Mouse (Mus musculus) liver, embryonic 13.5 days (tissue): ENCODE data around the gene Rapgefl1. TPM values are rescaled to one million over a fixed set of nuclear protein-coding genes. Genes with fewer than 3 reads are reported as not detected.
A peak's percentile ranks its signal among the peaks of the same experiment; 100 is the strongest.

ENCODE experiments used
- ATAC-seq: fragments of 200-750 bp; cut with Nextera tagmentation; 2 replicates; pipeline ENCODE4 v1.8.0; 2017; ENCODE audit warnings: low read depth, mild to moderate bottlenecking, moderate number of reproducible peaks, moderate library complexity
- DNase-seq: peaks from one replicate; pipeline ENCODE4 v3.0.0; 2022
- H3K27ac ChIP-seq: fragments of 300-500 bp; sonication (generic); 2 replicates; pipeline ENCODE4 v1.5.1; 2015; ENCODE audit warnings: moderate library complexity, mild to moderate bottlenecking, inconsistent platforms
- H3K27me3 ChIP-seq: fragments of 300-500 bp; sonication (generic); 2 replicates; pipeline ENCODE4 v1.6.1; 2015; ENCODE audit warnings: mild to moderate bottlenecking, inconsistent platforms
- H3K36me3 ChIP-seq: fragments of 300-500 bp; sonication (generic); 2 replicates; pipeline ENCODE4 v1.6.1; 2015; ENCODE audit warnings: mild to moderate bottlenecking, inconsistent platforms
- H3K4me1 ChIP-seq: fragments of 300-500 bp; sonication (generic); replicated peaks from 2 replicates; pipeline ENCODE4 v1.6.1; 2015; ENCODE audit warnings: inconsistent platforms
- H3K4me2 ChIP-seq: fragments of 300-500 bp; sonication (generic); 2 replicates; pipeline ENCODE4 v1.6.1; 2015; ENCODE audit warnings: inconsistent platforms, mild to moderate bottlenecking, moderate library complexity
- H3K4me3 ChIP-seq: fragments of 300-500 bp; sonication (generic); replicated peaks from 2 replicates; pipeline ENCODE4 v1.5.1; 2015; ENCODE audit warnings: mild to moderate bottlenecking, inconsistent platforms
- H3K9ac ChIP-seq: fragments of 300-500 bp; sonication (generic); 2 replicates; pipeline ENCODE4 v1.6.1; 2015; ENCODE audit warnings: mild to moderate bottlenecking, inconsistent platforms
- H3K9me3 ChIP-seq: fragments of 300-500 bp; sonication (generic); replicated peaks from 2 replicates; pipeline ENCODE4 v1.6.1; 2016; ENCODE audit warnings: inconsistent platforms
- WGBS: fragments of 180-500 bp; shearing (Covaris S2); methylation state at CpG from one replicate; pipeline ENCODE4 v1.1.7; 2015; ENCODE audit not compliant: insufficient replicate concordance; 5-methylcytosine and 5-hydroxymethylcytosine counted together
- polyA plus RNA-seq: library from polyadenylated mRNA; unstranded; fragments of >200 nt; fragmentation: Nextera tagmentation; extraction: Ambion mirVana; gene quantifications from 2 replicates; pipeline ENCODE4 v1.2.1, GENCODE M21; 2015

Gene Rapgefl1
- polyA plus RNA-seq, 1 experiment from 2014 or later = 0.23 TPM

GRCm38 (mm10) chr11:98900529-98901125, 64.0 kb downstream of the Rapgefl1 start:
- Histone ChIP-seq H3K36me3 (peaks cover 54% of the 10 kb centered on the region), H3K9me3 (no peaks in the 10 kb centered on the region), H3K4me2 (no peak overlapping the region), H3K4me1 (peaks cover 49% of the 10 kb centered on the region), H3K27me3 (no peaks in the 10 kb centered on the region), H3K4me3 (no peak overlapping the region), H3K9ac (peak overlapping the region; percentile 10; the same call in 1 of the 2 replicates), H3K27ac (peak overlapping the region; percentile 31; the same call in 1 of the 2 replicates)
- ATAC-seq (no peak), DNase-seq (no peak)
- WGBS = 39% methylated on average over 12 of the region's 12 CpGs

DNA sequence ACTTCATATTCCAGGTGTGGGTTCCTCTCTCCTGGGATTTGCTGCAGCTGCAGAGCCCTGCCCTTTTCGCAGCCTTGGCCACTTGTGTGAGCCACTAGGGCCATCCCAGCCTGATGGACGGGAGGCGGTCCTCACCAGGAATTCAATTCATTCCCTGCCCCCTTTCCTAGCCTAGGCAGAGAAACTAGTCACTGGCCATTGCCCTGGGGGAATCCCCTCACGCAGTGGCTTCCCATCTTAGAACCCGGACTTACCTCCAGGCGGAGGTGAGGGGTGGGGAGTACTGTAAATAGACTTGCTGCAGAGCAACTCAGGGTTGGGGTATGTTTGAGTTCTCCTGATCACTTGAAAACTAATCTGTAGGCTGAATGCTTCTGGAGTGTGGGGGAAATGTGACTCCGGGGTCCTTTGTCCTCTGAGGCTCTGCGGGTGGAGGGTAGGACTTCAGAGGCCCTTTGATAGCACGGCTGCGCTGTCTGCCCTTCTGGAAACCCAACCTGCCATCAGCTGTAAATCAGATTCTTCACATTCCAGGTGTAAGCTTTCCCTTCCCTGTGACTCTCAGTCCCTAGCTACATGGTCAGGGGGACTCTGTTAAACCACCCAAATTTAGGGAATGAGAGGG, 66.1 kb downstream of the Rapgefl1 start:
- Histone ChIP-seq H3K4me2 (peak overlapping the region; percentile 19; the same call in 1 of the 2 replicates), H3K4me3 (no peak overlapping the region), H3K27ac (peak overlapping the region; percentile 98), H3K27me3 (no peaks in the 10 kb centered on the region), H3K9ac (peak overlapping the region; percentile 41), H3K4me1 (peaks cover 66% of the 10 kb centered on the region), H3K36me3 (peaks cover 33% of the 10 kb centered on the region), H3K9me3 (no peaks in the 10 kb centered on the region)
- DNase-seq (no peak), ATAC-seq (no peak)
- WGBS = 68% methylated on average over 10 of the region's 10 CpGs

Other genes with a start within 250 kb of the Rapgefl1 start
- gene Ormdl3, start 249.4 kb upstream of the Rapgefl1 start, polyA plus RNA-seq = 41.5 and 41.7 TPM in 2 replicates
- gene Lrrc3c, start 238.5 kb upstream of the Rapgefl1 start, polyA plus RNA-seq = not detected in 2 replicates
- gene Gm12355, start 211.1 kb upstream of the Rapgefl1 start, polyA plus RNA-seq = 0.53 and 0.90 TPM in 2 replicates
- not detected in 2 replicates for gene Gsdma3, start 210.4 kb upstream of the Rapgefl1 start, polyA plus RNA-seq
- gene Gsdma2, start 190.0 kb upstream of the Rapgefl1 start, polyA plus RNA-seq = not detected in 2 replicates
- gene Gsdma, start 172.4 kb upstream of the Rapgefl1 start, polyA plus RNA-seq = not detected in 2 replicates
- gene Psmd3, start 154.2 kb upstream of the Rapgefl1 start, polyA plus RNA-seq = 143 and 151 TPM in 2 replicates
- gene Csf3, start 135.5 kb upstream of the Rapgefl1 start, polyA plus RNA-seq = not detected in 2 replicates
- gene Med24, start 107.3 kb upstream of the Rapgefl1 start, polyA plus RNA-seq = 27.6 and 36.0 TPM in 2 replicates
- gene Thra, start 96.1 kb upstream of the Rapgefl1 start, polyA plus RNA-seq = 8.8 and 9.8 TPM in 2 replicates
- 0.59 and 1.0 TPM in 2 replicates for gene Nr1d1, start 61.5 kb upstream of the Rapgefl1 start, polyA plus RNA-seq
- 6.8 and 6.9 TPM in 2 replicates for gene Msl1, start 41.3 kb upstream of the Rapgefl1 start, polyA plus RNA-seq
- 13.3 and 16.1 TPM in 2 replicates for gene Casc3, start 31.9 kb upstream of the Rapgefl1 start, polyA plus RNA-seq
- 1.3 TPM in 2 replicates for gene Wipf2, start 26.9 kb downstream of the Rapgefl1 start, polyA plus RNA-seq
- gene Cdc6, start 71.0 kb downstream of the Rapgefl1 start, polyA plus RNA-seq = 69.1 and 79.8 TPM in 2 replicates
- gene Rara, start 91.0 kb downstream of the Rapgefl1 start, polyA plus RNA-seq = 3.4 and 3.8 TPM in 2 replicates
- gene Gjd3, start 146.2 kb downstream of the Rapgefl1 start, polyA plus RNA-seq = not detected in 2 replicates
- 208 and 245 TPM in 2 replicates for gene Top2a, start 187.4 kb downstream of the Rapgefl1 start, polyA plus RNA-seq
- 168 and 194 TPM in 2 replicates for gene Igfbp4, start 204.5 kb downstream of the Rapgefl1 start, polyA plus RNA-seq